Mouse (Mus musculus) embryonic fibroblast, embryonic 13.5 days (primary cell): ENCODE results near the gene Farp1. TPM values are rescaled to one million over a fixed set of nuclear protein-coding genes. Genes with fewer than 3 reads are reported as not detected.
A peak's percentile ranks its signal among the peaks of the same experiment; 100 is the strongest.

Experiments used
- H3K27ac ChIP-seq: 2 replicates; pipeline ENCODE4 v1.5.1; 2012; ENCODE audit warnings: low read length, control low read depth, inconsistent platforms; ENCODE audit not compliant: insufficient read depth
- H3K4me1 ChIP-seq: 2 replicates; pipeline ENCODE4 v1.6.1; 2011; ENCODE audit warnings: low read length; ENCODE audit not compliant: control insufficient read depth, insufficient read depth
- H3K4me3 ChIP-seq: 2 replicates; pipeline ENCODE4 v1.5.1; 2011; ENCODE audit warnings: mild to moderate bottlenecking, control low read depth, low read length; ENCODE audit not compliant: insufficient read depth
- CTCF ChIP-seq: IDR thresholded peaks from 2 replicates; pipeline ENCODE4 v1.5.1; 2011; ENCODE audit warnings: mild to moderate bottlenecking, control low read depth, low read length, moderate library complexity, borderline replicate concordance; ENCODE audit not compliant: insufficient read depth
- POLR2A ChIP-seq: IDR thresholded peaks from 2 replicates; pipeline ENCODE4 v1.6.1; 2011; ENCODE audit warnings: low read depth, mild to moderate bottlenecking, control low read depth, low read length, moderate library complexity
- polyA plus RNA-seq: library from polyadenylated mRNA; stranded (reverse); fragments of >200 nt; gene quantifications from 2 replicates; pipeline ENCODE4 v1.2.4, GENCODE M21; 2011; ENCODE audit warnings: low read depth; ENCODE audit not compliant: missing spikeins, insufficient read length

The Farp1 gene
- polyA plus RNA-seq, 1 experiment, result 142 TPM

DNA sequence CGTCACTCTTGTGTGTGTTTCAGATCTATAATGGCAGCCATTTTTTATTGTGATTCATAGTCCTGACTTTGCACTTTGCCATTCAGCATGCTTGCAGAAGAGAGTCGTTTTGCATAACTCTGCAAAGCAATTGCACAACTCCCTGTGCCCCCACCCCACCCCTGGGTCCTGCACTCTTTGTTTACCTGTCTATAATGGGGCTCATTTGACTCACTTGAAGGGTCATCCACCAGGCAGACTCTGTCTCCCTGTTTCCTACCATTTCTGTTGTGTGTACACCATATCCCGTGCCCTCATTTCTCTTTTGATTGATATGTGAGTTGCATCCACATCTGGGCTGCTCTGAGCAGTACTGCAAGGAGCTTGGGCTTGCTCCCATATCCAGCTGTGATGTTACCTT, 175.3 kb downstream of the Farp1 start:
- H3K4me1 ChIP-seq, result peaks cover 5% of the 10 kb centered on the region
- TF ChIP-seq POLR2A, result no peak
- no peak for TF ChIP-seq CTCF
- H3K4me3 ChIP-seq, result no peak overlapping the region
- H3K27ac ChIP-seq, result no peak overlapping the region

DNA sequence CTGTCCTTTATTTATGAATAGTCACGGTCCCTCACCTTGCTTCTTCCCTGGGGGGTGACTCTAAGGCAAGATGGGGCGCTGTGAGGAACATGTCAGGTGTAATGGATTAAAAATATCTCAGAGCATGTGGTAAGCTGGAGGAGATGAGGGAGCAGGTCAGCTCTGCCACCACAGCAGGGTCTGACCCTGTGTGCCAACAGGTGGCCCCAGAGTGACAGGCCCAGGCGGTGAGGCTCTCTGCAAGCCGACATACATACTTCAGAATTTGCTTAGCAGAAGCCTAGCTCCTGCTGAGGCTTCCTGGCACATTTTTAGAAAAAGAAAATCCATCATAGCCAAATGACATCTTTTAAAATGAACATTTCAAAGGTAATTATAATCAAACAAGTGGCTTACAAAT, 178.7 kb downstream of the Farp1 start:
- Histone ChIP-seq H3K27ac (no peak overlapping the region), H3K4me1 (peaks cover 5% of the 10 kb centered on the region), H3K4me3 (no peak overlapping the region)
- TF ChIP-seq CTCF (no peak), POLR2A (no peak)

DNA sequence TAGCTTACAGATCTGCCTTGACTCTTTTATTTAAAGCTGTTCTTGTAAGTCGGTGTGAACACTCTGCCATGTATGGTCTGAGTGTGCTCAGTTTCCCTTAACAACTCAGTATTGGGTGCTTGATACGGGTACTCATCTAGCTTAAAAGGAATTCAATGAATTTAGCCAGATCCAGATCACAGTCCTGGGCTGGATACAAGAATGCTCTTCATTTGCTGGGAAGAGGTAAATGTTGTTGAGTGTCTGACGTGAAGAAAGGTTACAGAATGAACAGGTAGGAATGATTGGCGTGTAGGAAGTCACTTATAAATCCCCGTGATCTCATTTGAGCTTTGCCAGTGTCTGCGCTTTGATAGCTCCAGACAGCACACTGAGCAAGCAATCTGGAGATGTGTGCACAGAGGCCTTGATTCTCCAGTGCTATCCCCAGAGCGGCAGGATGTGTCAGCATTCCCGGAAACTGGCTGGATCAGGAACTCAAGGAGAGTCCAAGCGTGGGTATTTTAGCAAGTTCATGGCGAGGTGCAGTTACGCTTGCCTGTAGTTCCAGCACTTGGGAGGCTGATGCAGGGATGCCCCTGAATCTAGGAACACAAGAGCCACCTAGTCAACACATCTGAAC, 179.7 kb downstream of the Farp1 start:
- TF ChIP-seq CTCF (no peak), POLR2A (no peak)
- Histone ChIP-seq H3K4me3 (no peak overlapping the region), H3K27ac (no peak overlapping the region), H3K4me1 (peaks cover 5% of the 10 kb centered on the region)

DNA sequence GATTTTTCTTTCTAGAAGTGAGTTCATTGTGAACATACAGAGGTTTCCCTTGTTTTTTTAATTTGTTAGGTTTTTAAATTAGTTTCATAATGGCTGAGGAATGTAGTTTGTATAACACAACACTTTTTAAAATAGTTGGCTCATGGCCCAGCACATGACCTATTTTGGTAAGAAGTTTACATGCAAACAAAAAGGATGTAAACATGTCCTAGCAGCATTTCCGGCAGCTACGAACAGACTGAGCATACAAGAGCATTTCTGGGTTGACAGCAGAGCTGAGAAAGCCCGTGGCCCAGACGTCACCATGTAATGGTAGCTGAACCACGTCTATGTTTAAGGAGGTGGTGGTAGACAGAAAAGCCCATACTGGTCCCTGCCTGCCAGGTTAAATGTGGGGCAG, 180.8 kb downstream of the Farp1 start:
- H3K4me3 ChIP-seq, result no peak overlapping the region
- TF ChIP-seq CTCF (no peak), POLR2A (no peak)
- no peak overlapping the region for H3K27ac ChIP-seq

DNA sequence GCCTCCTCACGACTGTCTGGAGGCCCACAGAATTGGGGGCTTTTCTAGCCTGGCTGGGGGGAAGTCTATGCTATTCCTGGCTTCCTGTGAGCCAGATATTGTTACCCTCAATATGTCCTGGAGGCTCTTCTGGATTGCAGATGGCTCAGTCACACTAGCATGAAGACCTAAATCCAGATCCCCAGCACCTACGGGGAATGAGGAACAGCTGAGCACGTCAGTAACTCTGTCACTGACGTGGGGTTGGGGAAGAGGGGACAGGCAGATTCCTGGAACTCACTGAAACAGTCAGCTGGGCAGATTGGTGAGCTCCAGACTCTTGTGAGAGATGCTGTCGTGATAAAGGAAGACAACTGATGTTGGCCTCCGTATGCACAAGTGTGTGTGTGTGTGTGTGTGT, 181.7 kb downstream of the Farp1 start:
- Histone ChIP-seq H3K4me3 (no peak overlapping the region), H3K27ac (no peak overlapping the region), H3K4me1 (peaks cover 5% of the 10 kb centered on the region)
- TF ChIP-seq CTCF, result no peak
- TF ChIP-seq POLR2A, result no peak

More for the DNA sequence above, 180.8 kb downstream of the Farp1 start:
- H3K4me1 ChIP-seq, result peaks cover 5% of the 10 kb centered on the region

DNA sequence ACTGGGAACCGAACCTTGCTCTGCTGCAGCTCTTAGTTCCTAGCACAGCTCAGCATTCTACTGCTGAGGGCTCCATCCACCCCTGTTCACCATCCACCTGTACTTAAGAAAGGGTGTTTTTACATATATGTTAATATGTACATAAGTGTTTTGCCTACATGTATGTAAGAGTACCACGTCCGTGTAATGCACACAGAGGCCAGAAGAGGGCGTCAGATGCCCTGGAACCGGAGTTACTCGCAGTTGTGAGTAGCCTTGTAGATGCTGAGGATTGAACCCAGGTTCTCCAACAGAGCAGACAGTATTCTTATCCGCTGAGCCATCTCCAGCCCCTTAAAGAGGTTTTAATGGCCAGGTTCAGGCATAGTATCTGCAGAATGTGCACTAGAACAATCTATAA, 183.6 kb downstream of the Farp1 start:
- TF ChIP-seq POLR2A, result no peak
- TF ChIP-seq CTCF, result 0 out of 2 replicates have a peak, but pooled peaks have one; percentile 8
- H3K4me3 ChIP-seq, result no peak overlapping the region

DNA sequence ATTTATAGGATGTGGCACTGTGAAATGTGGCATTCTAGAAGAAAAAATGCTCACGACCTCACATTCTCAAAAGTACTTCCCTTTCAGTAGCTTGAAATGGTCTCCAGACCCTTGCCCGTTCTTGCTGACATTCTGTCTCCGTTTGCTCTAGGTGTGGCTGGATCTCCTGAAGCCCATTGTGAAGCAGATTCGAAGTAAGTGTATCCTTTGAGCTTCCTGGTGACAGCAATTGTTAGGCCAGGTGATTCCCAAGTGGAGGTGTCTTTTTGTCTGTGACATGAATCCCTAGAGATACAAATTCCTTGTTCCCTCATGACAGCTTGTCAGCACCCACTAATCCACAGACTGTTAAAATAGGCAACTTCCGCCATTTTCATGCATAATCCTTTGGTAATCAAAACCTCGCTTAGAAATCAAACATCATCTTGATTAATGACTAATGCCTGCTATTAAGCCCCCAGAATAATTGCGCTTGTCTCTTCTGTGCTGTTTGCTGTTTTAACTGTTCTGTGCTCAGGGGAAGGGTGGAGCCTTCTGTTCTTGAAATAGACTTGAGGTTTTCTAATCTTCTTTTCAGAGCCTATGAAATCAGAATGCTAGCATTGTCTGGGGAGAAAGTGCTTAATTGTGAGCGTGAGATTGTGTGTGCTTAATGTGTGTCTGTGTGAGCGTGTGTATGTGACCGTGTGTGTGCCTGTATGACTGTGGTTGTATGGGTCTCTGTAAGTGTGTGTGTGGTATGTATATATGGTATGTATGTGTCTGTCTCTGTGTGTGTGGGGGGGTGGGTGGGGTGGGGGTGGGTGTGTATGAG, 184.4 kb downstream of the Farp1 start:
- H3K27ac ChIP-seq, result no peak overlapping the region

More for the DNA sequence above, 183.6 kb downstream of the Farp1 start:
- Histone ChIP-seq H3K27ac (no peak overlapping the region), H3K4me1 (peaks cover under 1% of the 10 kb centered on the region)

DNA sequence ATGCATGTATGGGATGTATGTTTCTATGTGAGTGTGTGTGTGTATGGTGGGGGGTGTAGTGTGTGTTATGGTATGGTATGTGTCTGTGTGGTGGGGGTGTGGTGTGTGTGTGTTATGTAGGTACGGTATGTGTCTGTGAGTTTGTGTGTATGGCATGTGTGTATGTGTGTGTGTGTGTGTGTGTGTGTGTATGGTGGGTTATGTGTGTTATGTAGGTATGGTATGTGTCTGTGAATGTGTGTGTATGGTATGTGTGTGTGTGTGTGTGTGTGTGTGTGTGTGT, 185.0 kb downstream of the Farp1 start:
- Histone ChIP-seq H3K4me3 (no peak overlapping the region), H3K4me1 (peaks cover 4% of the 10 kb centered on the region)

More for the DNA sequence above, 184.4 kb downstream of the Farp1 start:
- H3K4me3 ChIP-seq, result no peak overlapping the region
- TF ChIP-seq POLR2A (no peak), CTCF (no peak)
- H3K4me1 ChIP-seq, result peaks cover 4% of the 10 kb centered on the region

DNA sequence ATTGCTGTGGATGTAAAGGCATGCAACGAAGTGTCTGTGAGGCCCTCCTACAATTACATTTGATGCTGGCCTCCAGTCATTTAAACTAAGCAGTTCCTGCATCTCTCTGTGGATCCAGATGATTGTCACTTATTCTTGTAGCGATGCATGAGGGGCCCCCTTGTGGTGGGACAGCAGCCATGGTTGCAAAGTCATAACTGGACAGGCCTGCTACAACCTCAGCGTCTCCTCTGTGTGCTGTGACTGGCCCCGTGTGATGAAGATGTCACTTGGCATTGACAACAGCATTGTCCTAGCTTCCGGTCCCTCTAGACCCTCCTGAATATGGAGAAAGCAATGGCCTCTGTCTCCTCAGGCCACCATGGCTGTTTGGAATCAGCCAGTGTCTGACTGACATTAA, 185.7 kb downstream of the Farp1 start:
- TF ChIP-seq POLR2A (no peak), CTCF (peak; percentile 39; the same call in 1 of the 2 replicates)
- no peak overlapping the region for H3K4me3 ChIP-seq
- H3K27ac ChIP-seq, result no peak overlapping the region
- peaks cover 4% of the 10 kb centered on the region for H3K4me1 ChIP-seq

More for the DNA sequence above, 185.0 kb downstream of the Farp1 start:
- no peak overlapping the region for H3K27ac ChIP-seq
- TF ChIP-seq CTCF (no peak), POLR2A (peak; percentile 44; the same call in 1 of the 2 replicates)

DNA sequence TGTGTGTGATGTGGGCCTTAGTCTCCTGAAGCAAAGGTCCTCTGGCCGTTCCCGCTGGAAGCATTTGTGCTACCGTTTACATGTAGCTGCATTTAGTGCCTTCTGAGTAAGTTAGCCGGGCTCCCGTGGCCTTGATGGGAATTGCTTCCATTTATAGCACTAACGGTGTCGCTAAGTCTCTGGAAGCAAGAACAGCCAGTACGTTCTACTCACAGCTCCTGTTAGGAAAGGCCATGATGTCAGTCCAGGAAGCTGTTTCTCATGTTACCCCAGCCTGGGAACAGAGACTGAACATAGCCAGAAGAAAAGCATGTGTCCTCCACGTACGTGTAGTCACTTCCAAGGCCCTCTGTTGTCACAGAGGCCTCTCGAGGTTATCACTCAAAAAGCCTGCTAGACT, 190.8 kb downstream of the Farp1 start:
- Histone ChIP-seq H3K4me3 (no peak overlapping the region), H3K27ac (0 out of 2 replicates have a peak overlapping the region, but pooled peaks have one; percentile 21), H3K4me1 (peaks cover 4% of the 10 kb centered on the region; the same call in 1 of the 2 replicates)
- TF ChIP-seq POLR2A (no peak), CTCF (no peak)

DNA sequence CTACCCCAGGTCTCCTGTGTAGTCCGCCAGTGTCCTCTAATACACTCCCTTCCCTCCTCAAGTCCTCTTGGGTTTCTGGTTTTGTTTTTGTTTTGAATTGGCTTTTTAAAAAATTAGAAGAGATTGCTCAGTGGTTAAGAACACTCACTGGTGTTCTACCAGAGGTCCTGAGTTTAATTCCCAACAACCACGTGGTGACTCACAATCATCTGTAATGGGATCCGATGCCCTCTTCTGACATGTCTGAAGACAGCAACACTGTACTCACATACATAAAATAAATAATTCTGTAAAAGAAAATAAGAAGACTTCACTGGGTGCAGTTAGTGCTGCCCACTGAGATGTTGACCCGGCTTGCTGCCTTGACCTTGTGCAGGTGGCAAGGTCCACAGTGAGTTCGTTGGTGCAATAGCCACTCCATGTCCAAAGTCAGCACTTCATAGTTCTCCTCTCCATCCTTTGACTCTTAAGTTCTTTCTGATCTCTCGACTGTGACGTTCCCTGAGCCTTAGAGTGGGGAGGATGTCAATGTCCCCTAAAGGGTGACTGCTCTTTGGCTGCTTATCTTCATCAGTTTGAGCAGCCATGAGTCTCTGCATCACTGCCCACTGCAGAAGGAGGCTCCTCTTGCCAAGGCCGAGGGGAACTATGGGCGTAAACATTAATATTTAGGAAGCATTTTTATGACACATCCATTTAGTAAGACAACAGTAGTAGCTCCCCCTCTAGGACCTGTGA, 194.2 kb downstream of the Farp1 start:
- TF ChIP-seq CTCF, result no peak
- TF ChIP-seq POLR2A, result no peak
- H3K4me1 ChIP-seq, result no peaks in the 10 kb centered on the region
- no peak overlapping the region for H3K4me3 ChIP-seq
- no peak overlapping the region for H3K27ac ChIP-seq
